Mouse (Mus musculus) heart, postnatal 0 days (tissue): ENCODE data around the gene Ap3d1.

Experiments used
- CTCF ChIP-seq: IDR thresholded peaks from 2 replicates; pipeline ENCODE4 v1.5.1; 2016; ENCODE audit warnings: antibody characterized with exemption, control low read depth, low read depth
- EP300 ChIP-seq: IDR thresholded peaks from 2 replicates; pipeline ENCODE4 v1.6.1; 2016; ENCODE audit warnings: antibody characterized with exemption, low read depth

DNA sequence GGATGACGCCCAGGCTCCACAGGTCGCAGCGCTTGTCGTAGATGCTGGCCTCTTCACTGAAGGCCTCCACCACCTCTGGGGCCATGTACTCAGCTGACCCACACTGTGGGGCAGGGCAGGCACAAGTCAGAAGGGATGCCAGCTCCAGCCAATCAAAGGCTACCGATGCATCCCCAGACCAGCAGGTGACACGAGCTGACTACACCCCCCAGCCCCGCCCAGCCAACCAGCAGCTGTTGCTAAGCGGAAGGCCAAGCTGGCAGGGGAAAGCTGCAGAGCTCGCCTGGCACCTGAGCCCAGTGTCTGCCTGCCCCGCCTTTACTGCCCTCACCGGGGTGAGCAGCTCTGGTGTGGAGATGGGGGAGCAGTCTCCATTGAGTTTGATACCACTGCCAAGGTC lies 73.5 kb downstream of the Ap3d1 start:
- TF ChIP-seq EP300 (no peak), CTCF (no peak)
